ENCODE assay signal across 19 mouse cellular contexts in genomic region chr10:21844391-21844790, GRCm38 (mm10).
"Had no signal": no experiment of that assay in that cellular context is flagged by ENCODE, and none has a peak within 500 bp of the region (broad histone marks: within the 10 kb centered on the region; RNA-seq: fewer than 3 reads in every experiment).

No protein-coding gene starts in this region.

- H3K4me1 ChIP-seq: lung, embryonic 15.5 days; megakaryocyte, embryonic 14.5 days; midbrain, embryonic 15.5 days; neural tube, embryonic 12.5 days; stomach, embryonic 15.5 days had no signal

- H3K27ac ChIP-seq: liver, embryonic 13.5 days; liver, embryonic 15.5 days; lung, embryonic 15.5 days; macrophage; midbrain, embryonic 13.5 days; midbrain, embryonic 15.5 days; neural tube, embryonic 12.5 days; stomach, embryonic 15.5 days; stomach, postnatal 0 days had no signal

- H3K4me3 ChIP-seq: liver, embryonic 13.5 days; liver, embryonic 15.5 days; lung, embryonic 15.5 days; megakaryocyte, embryonic 14.5 days; midbrain, embryonic 13.5 days; midbrain, embryonic 15.5 days; neural tube, embryonic 12.5 days; stomach, embryonic 15.5 days had no signal

- H3K4me2 ChIP-seq: liver, embryonic 11.5 days; liver, embryonic 13.5 days; liver, embryonic 15.5 days; lung, embryonic 15.5 days; midbrain, embryonic 13.5 days; midbrain, embryonic 15.5 days; neural tube, embryonic 12.5 days; stomach, embryonic 15.5 days had no signal

- DNase-seq: liver, embryonic 13.5 days; liver, postnatal 0 days; lung, adult 2 months; lung, postnatal 14 days; lung, postnatal 36 days; right cerebral cortex, postnatal 14 days; thymus, adult 2 months; thymus, postnatal 25 days; thymus, postnatal 4 days had no signal

- H3K27me3 ChIP-seq: liver, embryonic 13.5 days; liver, embryonic 15.5 days; lung, embryonic 15.5 days; megakaryocyte, embryonic 14.5 days; midbrain, embryonic 13.5 days; midbrain, embryonic 15.5 days; neural tube, embryonic 12.5 days; stomach, embryonic 15.5 days had no signal

- ATAC-seq: liver, postnatal 0 days; midbrain, embryonic 13.5 days; midbrain, embryonic 15.5 days had no signal

- H3K36me3 ChIP-seq: liver, embryonic 13.5 days; liver, embryonic 15.5 days; lung, embryonic 15.5 days; midbrain, embryonic 13.5 days; midbrain, embryonic 15.5 days; neural tube, embryonic 12.5 days; stomach, embryonic 15.5 days had no signal

- H3K9me3 ChIP-seq: liver, embryonic 13.5 days; liver, embryonic 15.5 days; lung, embryonic 15.5 days; megakaryocyte, embryonic 14.5 days; midbrain, embryonic 13.5 days; midbrain, embryonic 15.5 days; neural tube, embryonic 12.5 days; stomach, embryonic 15.5 days had no signal

- H3K9ac ChIP-seq: liver, embryonic 13.5 days; liver, embryonic 15.5 days; liver, postnatal 0 days; lung, embryonic 15.5 days; midbrain, embryonic 13.5 days; midbrain, embryonic 15.5 days; neural tube, embryonic 12.5 days; stomach, embryonic 15.5 days had no signal
